Mouse (Mus musculus): ENCODE results near the gene Phf11b. TPM values are rescaled to one million over a fixed set of nuclear protein-coding genes. Genes with fewer than 3 reads are reported as not detected.
"Not testable (repeated sequence)": the region's sequence is repeated elsewhere in the genome, so short reads cannot be mapped to it uniquely, and the experiment has no call there.

The Phf11b gene
- polyA plus RNA-seq (2012; rRNA removed), result not detected in 2 replicates

DNA sequence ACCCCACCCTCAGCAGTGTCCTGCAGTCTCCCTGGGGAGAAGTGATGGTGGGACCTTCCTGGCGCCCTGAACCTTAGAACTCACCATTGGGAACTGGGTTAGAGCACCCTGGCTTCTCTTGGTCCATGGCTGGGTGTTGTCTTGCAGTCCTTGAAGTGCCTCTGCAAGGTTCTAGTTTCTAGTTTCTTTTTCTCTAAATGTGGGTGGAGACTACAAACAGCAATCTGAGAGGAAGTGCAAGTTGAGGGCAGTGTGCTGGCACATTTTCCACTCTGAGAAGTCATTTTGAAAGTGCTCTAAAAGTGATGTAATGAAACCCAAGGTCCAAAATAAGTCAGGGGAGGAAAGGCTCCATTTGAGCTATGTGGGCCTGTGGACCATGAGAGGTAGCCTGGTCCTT, at the start of gene Phf11b:
TSS of gene Phf11b (minus strand) at position 163 of the 400 bp plus-strand sequence.
- H3K27me3 ChIP-seq (ENCODE audit: control insufficient read depth, insufficient read depth, low read length); H3K4me1 ChIP-seq (ENCODE audit: control insufficient read depth, insufficient read depth, low read length); H3K36me3 ChIP-seq (ENCODE audit: control insufficient read depth, insufficient read depth, low read length); H3K4me3 ChIP-seq (ENCODE audit: control insufficient read depth, low read depth, low read length); H3K27ac ChIP-seq (ENCODE audit: control insufficient read depth, insufficient read depth, low read depth, low read length): not testable (repeated sequence)

- not testable (repeated sequence) for H3K27ac ChIP-seq (ENCODE audit: control insufficient read depth, insufficient read depth, low read depth, low read length); H3K4me1 ChIP-seq (ENCODE audit: control insufficient read depth, insufficient read depth, low read length); H3K27me3 ChIP-seq (ENCODE audit: control insufficient read depth, insufficient read depth, low read length); H3K4me3 ChIP-seq (ENCODE audit: control insufficient read depth, low read depth, low read length); H3K36me3 ChIP-seq (ENCODE audit: control insufficient read depth, insufficient read depth, low read length)
Measured at GRCm38 (mm10) chr14:59390181-59390580, 49.0 kb upstream of the Phf11b start.

- Histone ChIP-seq H3K27ac (ENCODE audit: control insufficient read depth, insufficient read depth, low read depth, low read length) (no peak overlapping the region), H3K36me3 (ENCODE audit: control insufficient read depth, insufficient read depth, low read length) (no peaks in the 10 kb centered on the region), H3K27me3 (ENCODE audit: control insufficient read depth, insufficient read depth, low read length) (no peaks in the 10 kb centered on the region), H3K4me3 (ENCODE audit: control insufficient read depth, low read depth, low read length) (no peak overlapping the region), H3K4me1 (ENCODE audit: control insufficient read depth, insufficient read depth, low read length) (no peaks in the 10 kb centered on the region; the same call in 1 of the 2 replicates)
- no peak for TF ChIP-seq POLR2A (IDR thresholded peaks at IDR 0.05; ENCODE audit: control insufficient read depth, low read depth, low read length)
- no peak for TF ChIP-seq CTCF (IDR thresholded peaks at IDR 0.05; ENCODE audit: control insufficient read depth, insufficient read depth, insufficient replicate concordance, low read depth, low read length)
Measured at GRCm38 (mm10) chr14:59389532-59389931, 48.4 kb upstream of the Phf11b start.

- H3K27ac ChIP-seq (ENCODE audit: control insufficient read depth, insufficient read depth, low read depth, low read length), result no peak overlapping the region
- no peaks in the 10 kb centered on the region for H3K36me3 ChIP-seq (ENCODE audit: control insufficient read depth, insufficient read depth, low read length)
- H3K27me3 ChIP-seq (ENCODE audit: control insufficient read depth, insufficient read depth, low read length), result no peaks in the 10 kb centered on the region
- no peaks in the 10 kb centered on the region; the same call in 1 of the 2 replicates for H3K4me1 ChIP-seq (ENCODE audit: control insufficient read depth, insufficient read depth, low read length)
- TF ChIP-seq CTCF (IDR thresholded peaks at IDR 0.05; ENCODE audit: control insufficient read depth, insufficient read depth, insufficient replicate concordance, low read depth, low read length), result no peak
- no peak for TF ChIP-seq POLR2A (IDR thresholded peaks at IDR 0.05; ENCODE audit: control insufficient read depth, low read depth, low read length)
- H3K4me3 ChIP-seq (ENCODE audit: control insufficient read depth, low read depth, low read length), result peak overlapping the region; percentile 17; the same call in 1 of the 2 replicates
Measured at GRCm38 (mm10) chr14:59370348-59371068, 29.4 kb upstream of the Phf11b start.

DNA sequence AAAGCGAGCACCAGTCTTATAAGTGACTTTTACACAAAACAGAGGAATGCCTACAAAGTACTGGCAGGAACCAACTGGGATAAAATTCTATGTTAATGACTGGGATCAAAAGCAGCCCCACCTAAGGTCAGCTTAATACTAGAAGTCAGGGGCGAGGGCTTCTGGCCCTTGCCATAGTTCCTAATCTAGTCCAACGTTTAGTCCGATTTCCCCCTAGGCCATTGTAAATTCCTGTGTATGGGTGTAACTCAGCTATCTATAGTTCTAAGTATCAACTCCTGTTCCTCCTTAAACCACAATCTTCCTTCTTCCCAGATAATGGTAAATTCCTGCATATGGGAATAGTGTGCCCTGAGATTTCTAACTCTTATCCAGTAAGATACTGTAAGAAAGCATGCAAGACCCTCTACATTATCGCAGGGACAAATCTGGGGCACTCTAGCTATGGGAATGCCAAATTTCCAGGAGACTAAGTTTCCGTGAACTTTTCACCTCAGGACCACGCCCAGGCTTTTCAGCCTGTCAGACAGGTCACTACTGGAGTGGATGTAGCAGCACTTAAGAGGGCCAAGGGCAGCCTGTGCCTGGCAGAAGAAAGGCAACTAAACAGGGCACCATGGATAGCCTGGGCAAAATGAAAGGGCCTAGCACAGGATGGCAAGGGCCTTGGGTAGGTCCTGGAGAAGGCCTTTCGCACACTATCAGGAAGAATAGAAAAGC, 25.4 kb upstream of the Phf11b start:
- TF ChIP-seq POLR2A (IDR thresholded peaks at IDR 0.05; ENCODE audit: control insufficient read depth, low read depth, low read length), result no peak
- TF ChIP-seq CTCF (IDR thresholded peaks at IDR 0.05; ENCODE audit: control insufficient read depth, insufficient read depth, insufficient replicate concordance, low read depth, low read length), result no peak
- Histone ChIP-seq H3K4me1 (ENCODE audit: control insufficient read depth, insufficient read depth, low read length) (no peaks in the 10 kb centered on the region; the same call in 1 of the 2 replicates), H3K27ac (ENCODE audit: control insufficient read depth, insufficient read depth, low read depth, low read length) (no peak overlapping the region), H3K27me3 (ENCODE audit: control insufficient read depth, insufficient read depth, low read length) (no peaks in the 10 kb centered on the region), H3K4me3 (ENCODE audit: control insufficient read depth, low read depth, low read length) (no peak overlapping the region), H3K36me3 (ENCODE audit: control insufficient read depth, insufficient read depth, low read length) (no peaks in the 10 kb centered on the region)

DNA sequence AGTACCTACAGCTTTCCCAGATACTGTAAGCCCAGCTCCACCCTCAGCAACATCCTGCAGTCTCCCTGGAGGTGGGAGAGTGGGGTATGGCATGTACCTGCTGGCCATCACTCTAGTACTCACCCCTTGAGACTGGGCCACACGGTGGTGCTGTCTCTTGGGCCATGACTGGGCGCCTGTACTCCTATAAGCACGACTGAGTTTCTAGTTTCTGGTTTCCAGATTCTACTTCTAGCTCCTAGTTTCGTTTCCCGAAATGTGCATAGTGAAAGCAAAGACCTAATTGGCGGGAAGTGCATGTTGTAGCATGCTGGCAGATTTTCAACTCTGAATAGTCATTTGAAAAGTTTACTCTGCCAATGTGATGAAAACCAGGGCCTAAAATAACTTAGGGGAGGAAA, 24.1 kb upstream of the Phf11b start, which contains the start of gene Phf11d:
TSS of gene Phf11d (minus strand) at position 227 of the 401 bp plus-strand sequence.
- H3K27ac ChIP-seq (ENCODE audit: control insufficient read depth, insufficient read depth, low read depth, low read length), result peak within 1 kb of the TSS; percentile 32; the same call in 1 of the 2 replicates
- H3K4me1 ChIP-seq (ENCODE audit: control insufficient read depth, insufficient read depth, low read length), result no peaks in the 10 kb centered on the region
- no peaks in the 10 kb centered on the region for H3K27me3 ChIP-seq (ENCODE audit: control insufficient read depth, insufficient read depth, low read length)
- TF ChIP-seq CTCF (IDR thresholded peaks at IDR 0.05; ENCODE audit: control insufficient read depth, insufficient read depth, insufficient replicate concordance, low read depth, low read length), result no peak
- H3K36me3 ChIP-seq (ENCODE audit: control insufficient read depth, insufficient read depth, low read length), result no peaks in the 10 kb centered on the region
- H3K4me3 ChIP-seq (ENCODE audit: control insufficient read depth, low read depth, low read length), result no peak within 1 kb of the TSS

- TF ChIP-seq POLR2A (IDR thresholded peaks at IDR 0.05; ENCODE audit: control insufficient read depth, low read depth, low read length) (no peak), CTCF (IDR thresholded peaks at IDR 0.05; ENCODE audit: control insufficient read depth, insufficient read depth, insufficient replicate concordance, low read depth, low read length) (no peak)
- Histone ChIP-seq H3K27ac (ENCODE audit: control insufficient read depth, insufficient read depth, low read depth, low read length) (no peak overlapping the region), H3K27me3 (ENCODE audit: control insufficient read depth, insufficient read depth, low read length) (no peaks in the 10 kb centered on the region), H3K4me3 (ENCODE audit: control insufficient read depth, low read depth, low read length) (no peak overlapping the region), H3K36me3 (ENCODE audit: control insufficient read depth, insufficient read depth, low read length) (no peaks in the 10 kb centered on the region), H3K4me1 (ENCODE audit: control insufficient read depth, insufficient read depth, low read length) (no peaks in the 10 kb centered on the region)
Measured at GRCm38 (mm10) chr14:59339541-59339940, 1.6 kb downstream of the Phf11b start.

GRCm38 (mm10) chr14:59336056-59336455, 5.1 kb downstream of the Phf11b start:
- H3K4me3 ChIP-seq (ENCODE audit: control insufficient read depth, low read depth, low read length); H3K4me1 ChIP-seq (ENCODE audit: control insufficient read depth, insufficient read depth, low read length); H3K36me3 ChIP-seq (ENCODE audit: control insufficient read depth, insufficient read depth, low read length); H3K27ac ChIP-seq (ENCODE audit: control insufficient read depth, insufficient read depth, low read depth, low read length); H3K27me3 ChIP-seq (ENCODE audit: control insufficient read depth, insufficient read depth, low read length): not testable (repeated sequence)

- not testable (repeated sequence) for H3K4me1 ChIP-seq (ENCODE audit: control insufficient read depth, insufficient read depth, low read length); H3K27me3 ChIP-seq (ENCODE audit: control insufficient read depth, insufficient read depth, low read length); H3K36me3 ChIP-seq (ENCODE audit: control insufficient read depth, insufficient read depth, low read length); H3K27ac ChIP-seq (ENCODE audit: control insufficient read depth, insufficient read depth, low read depth, low read length); H3K4me3 ChIP-seq (ENCODE audit: control insufficient read depth, low read depth, low read length)
Measured at GRCm38 (mm10) chr14:59330499-59330898, 10.7 kb downstream of the Phf11b start.

DNA sequence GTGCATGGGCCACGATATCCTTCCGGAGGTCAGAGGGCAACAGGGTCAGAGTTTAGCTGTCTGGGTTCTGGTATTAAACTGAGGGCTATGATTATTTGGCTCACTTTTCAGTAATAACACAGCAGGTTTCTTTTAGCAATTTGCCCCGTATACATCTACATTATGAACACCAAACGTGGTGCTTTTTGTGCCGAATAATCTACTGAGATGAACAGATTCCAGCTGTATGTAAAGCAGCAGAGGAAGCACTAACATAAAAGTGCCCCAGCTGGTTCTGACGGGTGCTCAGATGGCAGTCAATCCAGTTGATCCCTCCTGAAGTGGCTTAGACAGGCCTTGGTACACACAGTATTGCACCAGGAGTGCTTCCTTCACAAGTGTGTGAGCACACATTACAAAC, 21.2 kb downstream of the Phf11b start:
- H3K27me3 ChIP-seq (ENCODE audit: control insufficient read depth, insufficient read depth, low read length); H3K4me3 ChIP-seq (ENCODE audit: control insufficient read depth, low read depth, low read length); H3K4me1 ChIP-seq (ENCODE audit: control insufficient read depth, insufficient read depth, low read length); H3K36me3 ChIP-seq (ENCODE audit: control insufficient read depth, insufficient read depth, low read length); H3K27ac ChIP-seq (ENCODE audit: control insufficient read depth, insufficient read depth, low read depth, low read length): not testable (repeated sequence)

DNA sequence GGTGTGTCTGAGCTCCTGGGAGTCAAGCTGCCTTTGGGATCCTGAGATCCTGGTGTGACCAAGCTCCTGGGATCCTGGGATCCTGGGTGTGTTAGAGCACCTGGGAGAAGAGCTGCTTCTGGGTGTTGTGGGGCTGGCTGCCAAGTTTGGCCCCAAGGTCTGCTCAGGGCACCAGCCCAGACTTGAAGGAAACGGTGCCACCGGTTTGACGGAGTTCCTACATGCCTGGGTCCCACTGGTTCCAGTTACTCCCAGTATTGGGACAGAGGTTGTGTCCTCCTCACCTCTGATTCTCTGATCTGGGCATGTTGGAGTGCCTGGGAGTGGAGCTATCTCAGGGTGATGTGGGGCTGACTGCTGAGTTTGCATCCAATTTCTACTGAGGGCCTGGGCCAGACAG, 22.1 kb downstream of the Phf11b start:
- not testable (repeated sequence) for H3K36me3 ChIP-seq (ENCODE audit: control insufficient read depth, insufficient read depth, low read length); H3K27me3 ChIP-seq (ENCODE audit: control insufficient read depth, insufficient read depth, low read length); H3K4me3 ChIP-seq (ENCODE audit: control insufficient read depth, low read depth, low read length); H3K27ac ChIP-seq (ENCODE audit: control insufficient read depth, insufficient read depth, low read depth, low read length); H3K4me1 ChIP-seq (ENCODE audit: control insufficient read depth, insufficient read depth, low read length)

All from testis, adult 2 months (tissue).